Mouse (Mus musculus) layer of hippocampus, postnatal 14 days (tissue): Measurements from ENCODE around the gene Fam78b. TPM values are rescaled to one million over a fixed set of nuclear protein-coding genes. Genes with fewer than 3 reads are reported as not detected.

Experiments
- DNase-seq, 2 experiments: peaks; one replicate each; pipeline ENCODE4 v3.0.0; 2021 to 2022; ENCODE audit warnings: low spot score in 2 of 2, mixed read lengths in 1 of 2
- total RNA-seq, 2 experiments: library from RNA; stranded (reverse); gene quantifications; 2 replicates each; pipeline ENCODE4 v1.2.3; 2021

Fam78b gene
- total RNA-seq, 2 experiments from 2014 or later, result 29.4 to 30.8 TPM

GRCm38 (mm10) chr1:167024961-167025360 is 23.7 kb downstream of the Fam78b start:
- DNase-seq, result no peak

- no peak for DNase-seq
Measured at GRCm38 (mm10) chr1:167032046-167032648, 30.9 kb downstream of the Fam78b start.

GRCm38 (mm10) chr1:167034435-167034834 is 33.2 kb downstream of the Fam78b start:
- no peak for DNase-seq

GRCm38 (mm10) chr1:167042558-167042957 is 41.3 kb downstream of the Fam78b start:
- no peak for DNase-seq

GRCm38 (mm10) chr1:167046169-167046927 is 45.1 kb downstream of the Fam78b start:
- no peak for DNase-seq

GRCm38 (mm10) chr1:167050859-167051258 is 49.6 kb downstream of the Fam78b start:
- no peak for DNase-seq

GRCm38 (mm10) chr1:167054029-167054428 is 52.8 kb downstream of the Fam78b start:
- DNase-seq, result no peak

- DNase-seq, result peak in 1 of 2 experiments; percentile 48
Measured at GRCm38 (mm10) chr1:167057543-167057942, 56.3 kb downstream of the Fam78b start.

- DNase-seq, result no peak
Measured at GRCm38 (mm10) chr1:167059550-167060285, 58.5 kb downstream of the Fam78b start.

- DNase-seq, result peak in 1 of 2 experiments; percentile 23
Measured at GRCm38 (mm10) chr1:167063971-167064370, 62.8 kb downstream of the Fam78b start.

- DNase-seq, result no peak
Measured at GRCm38 (mm10) chr1:167065541-167065940, 64.3 kb downstream of the Fam78b start.

GRCm38 (mm10) chr1:167065986-167066385 is 64.8 kb downstream of the Fam78b start:
- no peak for DNase-seq

GRCm38 (mm10) chr1:167066933-167067341 is 65.7 kb downstream of the Fam78b start:
- DNase-seq, result peak in 1 of 2 experiments; percentile 22

- DNase-seq, result no peak
Measured at GRCm38 (mm10) chr1:167069741-167070140, 68.5 kb downstream of the Fam78b start.

- DNase-seq, result no peak
Measured at GRCm38 (mm10) chr1:167070306-167070705, 69.1 kb downstream of the Fam78b start.

GRCm38 (mm10) chr1:167075726-167076125 is 74.5 kb downstream of the Fam78b start:
- DNase-seq, result no peak

GRCm38 (mm10) chr1:167079476-167079875 is 78.3 kb downstream of the Fam78b start:
- no peak for DNase-seq

GRCm38 (mm10) chr1:167081946-167082345 is 80.7 kb downstream of the Fam78b start:
- no peak for DNase-seq

GRCm38 (mm10) chr1:167082506-167083100 is 81.4 kb downstream of the Fam78b start:
- DNase-seq, result no peak

- DNase-seq, result no peak
Measured at GRCm38 (mm10) chr1:167083181-167083580, 82.0 kb downstream of the Fam78b start.

GRCm38 (mm10) chr1:167084330-167084729 is 83.1 kb downstream of the Fam78b start:
- DNase-seq, result no peak

GRCm38 (mm10) chr1:167085461-167085860 is 84.2 kb downstream of the Fam78b start:
- no peak for DNase-seq
